10 mouse cellular contexts compared by ENCODE assay signal in the genomic region with DNA sequence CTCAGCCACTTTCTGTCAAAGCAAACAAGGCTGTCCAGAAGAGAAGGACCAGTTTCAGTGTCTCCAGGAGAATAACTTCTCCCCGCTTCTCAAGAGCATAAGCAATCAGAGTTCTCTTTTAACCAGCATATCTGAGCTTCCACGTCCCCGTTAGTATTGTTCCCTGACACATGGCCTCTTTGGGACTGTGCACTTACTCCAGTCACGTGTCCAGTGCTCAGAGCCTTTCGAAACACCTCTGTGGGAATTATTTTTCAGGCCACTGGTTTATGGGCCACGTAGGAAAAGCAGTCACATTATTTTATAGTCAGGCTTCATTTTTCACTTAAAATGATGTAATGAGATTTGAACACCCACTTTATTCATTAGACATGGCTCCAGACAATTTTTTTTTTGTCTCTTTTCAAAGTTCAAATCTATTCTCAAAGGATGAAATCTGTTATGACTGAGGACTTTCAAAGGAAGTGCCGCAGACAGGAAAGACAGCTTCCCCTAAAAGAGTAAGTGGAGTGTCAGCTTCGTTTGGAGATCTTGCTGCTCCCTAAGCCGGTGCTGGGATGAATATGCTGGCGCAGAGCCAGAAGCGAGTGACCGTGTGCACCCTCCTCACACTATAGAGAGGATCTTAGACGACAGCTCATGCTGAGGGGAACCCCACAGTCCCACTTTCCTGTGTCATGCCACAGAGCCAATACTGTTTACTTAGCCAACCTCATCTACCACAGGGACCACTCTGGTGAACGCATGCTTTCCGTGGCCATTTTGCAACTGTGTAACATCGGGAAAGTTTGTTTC. TPM values are rescaled to one million over a fixed set of nuclear protein-coding genes. Genes with fewer than 3 reads are reported as not detected.
DNase-seq lines count a peak whose midpoint lies in the region; ATAC-seq and TF ChIP-seq lines count a peak whose summit lies in the region.
"Had no signal": no experiment of that assay in that cellular context is flagged by ENCODE, and none has a peak within 500 bp of the region (broad histone marks: within the 10 kb centered on the region; RNA-seq: fewer than 3 reads in every experiment).

No protein-coding gene starts in this region.

- H3K4me2 ChIP-seq in heart, postnatal 0 days (ENCODE audit: low read depth, low read length) = no peak overlapping the region
- H3K4me2 ChIP-seq in midbrain, embryonic 13.5 days (replicated peaks) = no peak overlapping the region
- H3K4me2 ChIP-seq in midbrain, embryonic 16.5 days (ENCODE audit: low read length) = no peak overlapping the region

- no peak for ATAC-seq in heart, postnatal 0 days (ENCODE audit: insufficient read depth, low read depth)
- ATAC-seq in midbrain, embryonic 13.5 days = peak; percentile 73
- ATAC-seq in midbrain, embryonic 16.5 days = no peak

- H3K27me3 ChIP-seq in heart, postnatal 0 days (ENCODE audit: control insufficient read depth, insufficient read depth, low read length) = no peaks in the 10 kb centered on the region
- H3K27me3 ChIP-seq in midbrain, embryonic 13.5 days = no peaks in the 10 kb centered on the region
- H3K27me3 ChIP-seq in midbrain, embryonic 16.5 days (ENCODE audit: control insufficient read depth, insufficient read depth, low read depth, low read length) = no peaks in the 10 kb centered on the region

- no peak overlapping the region; the same call in 1 of the 2 replicates for H3K27ac ChIP-seq in heart, postnatal 0 days (ENCODE audit: low read depth)
- H3K27ac ChIP-seq in midbrain, embryonic 13.5 days = no peak overlapping the region
- no peak overlapping the region for H3K27ac ChIP-seq in midbrain, embryonic 16.5 days (ENCODE audit: low read length)

- H3K4me3 ChIP-seq in heart, postnatal 0 days (ENCODE audit: low read depth, low read length) = no peak overlapping the region
- H3K4me3 ChIP-seq in midbrain, embryonic 13.5 days (replicated peaks) = no peak overlapping the region
- no peak overlapping the region for H3K4me3 ChIP-seq in midbrain, embryonic 16.5 days (ENCODE audit: low read depth, low read length)

- H3K9ac ChIP-seq in heart, postnatal 0 days (replicated peaks; ENCODE audit: low read depth, low read length) = no peak overlapping the region
- no peak overlapping the region for H3K9ac ChIP-seq in midbrain, embryonic 13.5 days (replicated peaks)
- no peak overlapping the region for H3K9ac ChIP-seq in midbrain, embryonic 16.5 days (ENCODE audit: low read depth, low read length)

- peaks cover 29% of the 10 kb centered on the region for H3K4me1 ChIP-seq in heart, postnatal 0 days (ENCODE audit: control insufficient read depth, insufficient read depth)
- peaks cover 8% of the 10 kb centered on the region for H3K4me1 ChIP-seq in midbrain, embryonic 13.5 days (replicated peaks)
- H3K4me1 ChIP-seq in midbrain, embryonic 16.5 days (ENCODE audit: control insufficient read depth, insufficient read depth, low read length) = no peaks in the 10 kb centered on the region

- TF ChIP-seq EP300 in heart, postnatal 0 days (IDR thresholded peaks at IDR 0.05; ENCODE audit: low read depth) = no peak

- 36% methylated on average over 16 of the region's 16 CpGs for WGBS in heart, postnatal 0 days
- 58% methylated on average over 16 of the region's 16 CpGs for WGBS in midbrain, embryonic 13.5 days
- WGBS in midbrain, embryonic 16.5 days = 47% methylated on average over 16 of the region's 16 CpGs

- peaks cover 6% of the 10 kb centered on the region for H3K36me3 ChIP-seq in heart, postnatal 0 days (replicated peaks; ENCODE audit: control insufficient read depth, insufficient read depth, low read length)
- 0 out of 2 replicates have a peak, but pooled peaks cover 3% of the 10 kb centered on the region for H3K36me3 ChIP-seq in midbrain, embryonic 13.5 days
- no peaks in the 10 kb centered on the region; the same call in 1 of the 2 replicates for H3K36me3 ChIP-seq in midbrain, embryonic 16.5 days (ENCODE audit: control insufficient read depth, insufficient read depth, low read length)

- no peak for TF ChIP-seq CTCF in heart, postnatal 0 days (IDR thresholded peaks at IDR 0.05; ENCODE audit: low read depth)

- peak; percentile 66 to 68 for DNase-seq in cerebellum, postnatal 10 days
- no peak for DNase-seq in cerebellum, adult 9-10 months
- DNase-seq in heart, postnatal 0 days (ENCODE audit: low spot score) = peak; percentile 16
- DNase-seq in heart, postnatal 4 days = no peak
- peak; percentile 69 for DNase-seq in lung, postnatal 36 days
- DNase-seq in right cerebral cortex, postnatal 10 days (ENCODE audit: low spot score in 2 of 2) = no peak
- DNase-seq: heart, postnatal 14 days; thymus, postnatal 25 days had no signal

- H3K9me3 ChIP-seq in heart, postnatal 0 days (replicated peaks; ENCODE audit: control insufficient read depth, low read length) = no peaks in the 10 kb centered on the region
- H3K9me3 ChIP-seq in midbrain, embryonic 13.5 days = no peaks in the 10 kb centered on the region
- H3K9me3 ChIP-seq in midbrain, embryonic 16.5 days (replicated peaks; ENCODE audit: control insufficient read depth, low read length, poor library complexity, severe bottlenecking) = no peaks in the 10 kb centered on the region

RNA-seq across cellular contexts. Expression of gene Itgb3bp, which starts 10.3 kb away (rescaled TPM):
- 1.1 and 9.7 TPM in 2 replicates for total RNA-seq in heart, postnatal 0 days (2014; rRNA removed; ENCODE audit: low replicate concordance)
- 26.2 and 28.4 TPM in 2 replicates for polyA plus RNA-seq in heart, postnatal 0 days (2015; fragmentation: Nextera tagmentation; extraction: Ambion mirVana)
- 10 to 100 TPM; 10.4 to 13.6 TPM for total RNA-seq in heart, postnatal 4 days (2021)
- 25.1 and 26.8 TPM in 2 replicates for polyA plus RNA-seq in midbrain, embryonic 13.5 days (2015; fragmentation: Nextera tagmentation; extraction: Ambion mirVana)
- 12.4 and 12.9 TPM in 2 replicates for polyA plus RNA-seq in midbrain, embryonic 16.5 days (2015; fragmentation: Nextera tagmentation; extraction: Ambion mirVana)

RNA-seq across cellular contexts. Expression of gene Pgm1, which starts 10.7 kb away (rescaled TPM):
- total RNA-seq in heart, postnatal 0 days (2014; rRNA removed; ENCODE audit: low replicate concordance) = 271 and 313 TPM in 2 replicates
- 208 and 220 TPM in 2 replicates for polyA plus RNA-seq in heart, postnatal 0 days (2015; fragmentation: Nextera tagmentation; extraction: Ambion mirVana)
- 100 to 1,000 TPM; 223 TPM for total RNA-seq in heart, postnatal 4 days (2021)
- 43.2 and 46.8 TPM in 2 replicates for polyA plus RNA-seq in midbrain, embryonic 13.5 days (2015; fragmentation: Nextera tagmentation; extraction: Ambion mirVana)
- polyA plus RNA-seq in midbrain, embryonic 16.5 days (2015; fragmentation: Nextera tagmentation; extraction: Ambion mirVana) = 78.2 and 91.5 TPM in 2 replicates

Comparison
In these comparisons a context has a peak if more than half of its experiments do, and no peak if none do; other contexts are left out.
1. DNase-seq: peak in cerebellum, postnatal 10 days (2 of 2), heart, postnatal 0 days (single experiment) and lung, postnatal 36 days (single experiment); none in cerebellum, adult 9-10 months (single experiment), heart, postnatal 4 days (single experiment) and right cerebral cortex, postnatal 10 days (0 of 2).